Mouse (Mus musculus) thymus, postnatal 36 days (tissue): ENCODE data around the gene Herc3.
A peak's percentile ranks its signal among the peaks of the same experiment; 100 is the strongest.
"Not testable (repeated sequence)": the region's sequence is repeated elsewhere in the genome, so short reads cannot be mapped to it uniquely, and the experiment has no call there.

Source experiments
- DNase-seq, 2 experiments: peaks; one replicate each; pipeline ENCODE4 v3.0.0; 2022; ENCODE audit warnings: mixed read lengths in 2 of 2

Gene Herc3

DNA sequence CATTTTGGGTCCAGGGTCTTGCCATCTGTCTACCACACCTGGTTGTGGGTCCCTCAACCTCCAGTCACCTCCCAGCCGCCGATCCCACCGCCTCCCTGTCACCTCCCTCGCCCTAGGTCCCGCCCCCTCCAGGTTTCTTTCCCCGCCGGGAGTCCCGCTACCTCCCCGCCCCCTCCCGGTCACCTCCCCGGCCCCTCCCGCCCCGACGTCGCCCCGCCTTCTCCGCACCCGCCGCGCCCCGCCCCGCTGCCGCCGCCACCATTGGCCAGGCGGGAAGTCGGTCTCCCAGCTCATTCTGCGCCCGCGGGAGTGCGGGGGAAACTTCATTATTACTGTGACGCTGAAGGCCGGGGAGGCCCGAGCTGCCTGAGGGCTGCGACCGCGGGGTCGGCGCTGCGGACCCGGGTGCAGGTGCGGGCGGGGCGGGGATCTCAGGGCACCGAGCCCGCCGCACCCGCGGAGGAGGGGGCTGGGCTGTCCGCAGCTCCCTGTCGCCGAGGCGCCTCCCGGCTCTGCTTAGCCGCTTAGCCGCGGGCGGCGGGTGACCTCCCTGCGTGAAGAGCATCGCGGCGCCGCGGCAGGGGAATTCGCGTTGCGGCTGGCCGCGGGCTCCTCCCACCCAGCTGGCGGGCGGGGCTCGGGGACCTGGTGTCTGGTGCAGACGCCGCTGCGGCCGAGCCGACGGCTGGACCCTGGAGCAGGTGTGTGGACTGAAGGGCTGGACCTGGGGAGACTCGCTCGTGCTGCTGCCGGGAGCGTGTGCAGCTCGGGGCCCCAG, at the start of gene Herc3:
TSS of gene Herc3 (plus strand) at position 234 of the 778 bp plus-strand sequence.
- peak; percentile 73 to 87 for DNase-seq

DNA sequence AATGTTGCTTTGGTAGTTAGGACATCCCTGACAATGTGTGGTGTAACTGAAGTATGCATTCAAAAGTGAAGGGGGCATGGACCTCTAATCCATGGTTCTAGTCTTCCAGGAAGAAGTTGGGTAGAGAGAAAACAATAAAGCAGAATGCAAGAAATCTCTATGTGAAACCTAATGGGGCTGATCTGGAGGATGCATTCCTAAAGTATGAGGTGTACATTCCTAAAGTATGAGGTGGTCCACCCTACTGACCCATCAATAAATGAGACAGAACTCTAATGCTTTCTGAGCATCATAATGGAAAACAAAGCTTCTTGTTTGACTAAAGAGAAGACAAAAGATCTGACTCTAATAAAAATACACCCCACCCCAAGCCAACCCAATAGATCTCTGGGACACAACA, 29.9 kb upstream of the Herc3 start:
- no peak for DNase-seq

GRCm38 (mm10) chr6:58814381-58814780, 16.9 kb upstream of the Herc3 start:
- DNase-seq: no peak

GRCm38 (mm10) chr6:58817037-58817436, 14.2 kb upstream of the Herc3 start:
- DNase-seq: not testable (repeated sequence)

DNA sequence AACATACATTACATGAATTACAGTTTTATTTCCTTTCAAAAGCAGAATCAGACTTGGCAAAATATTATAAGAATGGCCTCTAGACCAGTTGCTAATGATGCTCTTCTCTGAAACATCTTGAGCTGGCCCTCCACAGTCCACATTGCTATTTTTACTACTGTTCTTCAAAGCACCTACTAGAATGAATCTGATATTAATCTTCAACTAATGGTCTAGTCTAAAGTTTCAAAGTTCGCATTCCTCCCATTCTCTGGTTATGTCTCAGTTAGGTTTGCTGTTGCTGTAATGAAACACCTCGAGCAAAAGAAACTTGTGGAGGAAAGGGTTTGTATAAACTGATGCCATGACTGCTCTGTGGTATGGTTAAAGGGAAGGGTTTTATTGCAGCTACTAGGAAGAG, 5.6 kb upstream of the Herc3 start:
- no peak for DNase-seq

- DNase-seq: no peak
Measured at GRCm38 (mm10) chr6:58826089-58826488, 5.2 kb upstream of the Herc3 start.

DNA sequence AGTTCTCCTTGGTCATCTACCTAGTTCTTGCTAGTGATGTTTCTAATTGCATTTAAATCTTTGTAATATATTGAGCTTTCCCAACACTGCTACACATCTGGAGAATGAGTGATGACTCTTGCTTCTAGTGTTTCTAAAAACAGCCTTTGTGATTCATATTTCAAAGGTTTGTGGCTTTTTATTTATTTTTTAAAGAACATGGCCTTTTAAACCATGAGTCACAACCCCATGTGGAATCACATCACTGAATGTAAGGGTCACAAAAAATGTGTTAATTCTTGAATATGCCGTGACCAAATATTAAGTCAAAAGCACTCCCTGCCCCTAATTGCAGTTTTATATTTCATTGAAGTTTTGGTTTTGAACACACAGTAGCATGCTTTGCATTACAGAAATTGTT, 2.7 kb upstream of the Herc3 start:
- no peak for DNase-seq

- DNase-seq: no peak
Measured at GRCm38 (mm10) chr6:58830840-58831231, 429 bp upstream of the Herc3 start.

DNA sequence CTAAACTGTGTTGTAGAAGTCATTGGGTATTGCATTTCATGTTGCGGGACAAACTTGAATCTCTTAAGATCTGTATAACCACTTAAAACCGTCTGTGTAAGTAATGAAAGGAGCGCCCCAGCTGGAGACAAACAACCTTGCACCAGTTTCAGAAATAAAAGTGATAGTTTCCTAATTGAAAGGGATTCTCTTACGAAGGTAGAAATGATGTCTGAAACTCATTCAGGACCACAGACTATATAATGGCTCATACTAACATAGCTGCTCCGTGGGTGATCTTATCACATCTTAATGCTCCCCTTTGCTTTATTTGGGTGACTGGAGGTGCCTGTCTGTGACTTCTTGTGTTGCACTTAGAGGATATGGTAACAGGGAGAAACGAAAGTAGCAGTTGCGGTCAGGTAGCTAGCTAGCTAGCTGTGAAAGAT, 1.3 kb downstream of the Herc3 start:
- DNase-seq: no peak

DNA sequence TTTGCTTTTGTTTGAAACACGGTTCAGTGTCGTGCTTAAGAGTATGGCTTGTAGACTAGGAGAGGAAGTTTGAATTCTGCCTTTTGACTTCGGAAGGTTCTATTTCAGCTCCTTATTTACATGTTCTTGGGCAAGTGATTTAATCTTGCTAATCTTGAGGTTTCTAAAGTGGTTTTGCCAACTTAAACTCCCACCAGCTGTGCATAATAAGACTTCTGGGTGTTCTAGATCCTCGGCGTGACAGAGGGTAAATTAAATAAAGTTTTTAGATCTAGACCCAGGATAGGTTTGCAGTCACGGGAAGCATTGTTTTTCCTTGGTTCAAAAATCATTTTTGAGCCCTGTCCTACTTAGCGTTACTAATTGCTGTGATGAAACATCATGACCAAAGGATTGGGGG, 3.2 kb downstream of the Herc3 start:
- DNase-seq: no peak

- DNase-seq: no peak
Measured at GRCm38 (mm10) chr6:58835591-58835990, 4.3 kb downstream of the Herc3 start.

DNA sequence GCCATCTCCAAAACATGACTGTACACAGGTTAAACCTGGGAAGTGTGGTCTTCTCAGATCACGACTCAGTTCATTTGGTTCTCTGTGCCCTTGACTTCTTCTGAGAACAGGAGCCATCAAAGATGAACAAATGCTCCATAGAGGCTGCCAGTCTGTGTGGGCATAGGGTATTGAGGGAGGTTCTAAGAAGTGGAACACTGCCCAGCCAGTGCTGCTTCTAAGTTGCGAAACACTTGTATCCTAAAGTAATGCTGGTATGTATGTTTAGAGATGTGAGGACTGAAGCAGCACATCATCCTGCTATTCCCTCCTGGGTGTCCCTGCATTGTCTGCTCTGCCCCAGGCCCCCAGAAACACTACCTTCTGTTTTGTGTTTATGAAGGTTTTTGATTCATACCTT, 5.2 kb downstream of the Herc3 start:
- DNase-seq: no peak

DNA sequence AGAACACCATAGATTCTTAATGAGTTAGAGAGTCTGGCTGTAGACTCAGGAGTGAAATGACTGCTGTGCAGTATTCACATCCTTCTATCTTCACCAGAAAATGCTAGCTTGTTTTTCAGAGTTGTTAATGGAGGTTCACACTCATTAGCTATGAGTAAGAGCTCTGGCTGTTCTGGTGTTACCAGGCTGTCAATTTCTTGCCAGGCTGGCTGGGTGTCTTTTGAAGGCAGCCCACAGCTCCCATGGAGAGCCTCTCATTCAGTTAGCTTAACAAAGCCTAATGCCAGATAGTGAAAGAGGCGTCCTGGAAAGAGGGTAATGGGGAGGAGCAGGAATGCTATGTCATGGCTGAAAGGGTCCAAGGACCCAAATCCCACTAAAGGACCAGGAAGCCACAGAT, 6.7 kb downstream of the Herc3 start:
- no peak for DNase-seq

DNA sequence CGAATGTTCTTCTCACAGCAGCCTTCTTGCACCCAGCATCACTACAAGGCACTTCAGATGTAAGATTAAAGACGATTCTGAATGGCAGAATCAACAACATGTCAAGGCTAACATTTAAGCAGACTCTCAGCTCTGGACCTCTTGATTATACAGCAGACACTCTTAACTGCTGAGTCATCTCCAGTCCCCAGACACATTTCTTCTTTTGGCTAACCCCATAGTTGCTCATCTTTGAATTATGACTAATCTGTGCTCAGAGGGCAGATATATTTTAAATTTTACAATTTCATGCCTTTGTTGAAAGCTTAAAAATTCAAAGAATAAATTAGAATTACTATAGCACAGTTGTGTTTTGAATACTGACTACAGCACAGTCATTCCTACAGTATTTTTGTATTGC, 9.9 kb downstream of the Herc3 start:
- DNase-seq: no peak

- no peak for DNase-seq
Measured at GRCm38 (mm10) chr6:58842186-58842585, 10.9 kb downstream of the Herc3 start.

DNA sequence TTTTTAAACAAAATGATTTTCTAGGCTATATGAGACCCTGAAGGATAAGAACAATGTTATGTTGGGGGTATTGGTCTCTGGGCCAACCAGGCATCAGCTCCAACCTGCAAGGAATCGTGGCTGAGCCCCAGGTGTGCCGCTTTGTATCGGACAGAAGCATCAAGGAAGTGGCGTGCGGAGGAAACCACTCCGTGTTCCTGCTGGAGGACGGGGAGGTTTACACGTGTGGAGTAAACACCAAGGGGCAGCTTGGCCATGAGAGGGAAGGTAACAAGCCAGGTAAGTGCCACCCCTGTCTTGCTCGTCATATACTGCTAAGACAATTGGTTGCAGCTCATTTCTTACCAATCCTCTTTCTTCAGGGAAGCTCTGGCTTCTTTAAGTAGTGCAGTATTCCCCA, 12.3 kb downstream of the Herc3 start:
- DNase-seq: peak; percentile 31 to 67

DNA sequence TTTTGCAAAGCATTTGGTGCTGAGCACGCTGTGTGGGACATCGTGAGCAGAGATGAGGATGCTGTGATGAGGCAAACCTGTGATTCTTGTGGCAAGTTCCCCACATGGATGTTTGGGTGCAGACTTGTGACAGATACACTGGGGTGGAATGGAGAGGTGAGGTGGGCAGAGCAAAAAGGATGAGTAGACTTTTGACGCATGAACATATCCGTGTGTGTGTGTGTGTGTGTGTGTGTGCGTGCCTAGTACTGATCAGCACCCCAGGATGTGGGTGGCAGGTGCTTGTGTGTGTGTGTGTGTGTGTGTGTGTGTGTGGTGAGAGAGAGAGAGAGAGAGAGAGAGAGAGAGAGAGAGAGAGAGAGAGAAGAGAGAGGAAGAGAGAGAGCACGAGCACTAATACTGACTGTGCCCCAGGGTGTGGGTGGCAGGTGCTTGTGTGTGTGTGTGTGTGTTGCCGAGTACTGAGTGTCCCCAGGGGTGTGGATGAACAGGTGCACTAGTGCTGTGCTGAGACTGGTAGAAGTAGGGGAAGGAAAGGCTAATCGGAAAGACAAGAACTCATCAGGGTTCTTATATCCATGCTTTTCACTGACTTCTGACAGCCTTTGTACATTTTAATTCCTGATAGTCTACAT, 13.0 kb downstream of the Herc3 start:
- peak; percentile 42 to 72 for DNase-seq

DNA sequence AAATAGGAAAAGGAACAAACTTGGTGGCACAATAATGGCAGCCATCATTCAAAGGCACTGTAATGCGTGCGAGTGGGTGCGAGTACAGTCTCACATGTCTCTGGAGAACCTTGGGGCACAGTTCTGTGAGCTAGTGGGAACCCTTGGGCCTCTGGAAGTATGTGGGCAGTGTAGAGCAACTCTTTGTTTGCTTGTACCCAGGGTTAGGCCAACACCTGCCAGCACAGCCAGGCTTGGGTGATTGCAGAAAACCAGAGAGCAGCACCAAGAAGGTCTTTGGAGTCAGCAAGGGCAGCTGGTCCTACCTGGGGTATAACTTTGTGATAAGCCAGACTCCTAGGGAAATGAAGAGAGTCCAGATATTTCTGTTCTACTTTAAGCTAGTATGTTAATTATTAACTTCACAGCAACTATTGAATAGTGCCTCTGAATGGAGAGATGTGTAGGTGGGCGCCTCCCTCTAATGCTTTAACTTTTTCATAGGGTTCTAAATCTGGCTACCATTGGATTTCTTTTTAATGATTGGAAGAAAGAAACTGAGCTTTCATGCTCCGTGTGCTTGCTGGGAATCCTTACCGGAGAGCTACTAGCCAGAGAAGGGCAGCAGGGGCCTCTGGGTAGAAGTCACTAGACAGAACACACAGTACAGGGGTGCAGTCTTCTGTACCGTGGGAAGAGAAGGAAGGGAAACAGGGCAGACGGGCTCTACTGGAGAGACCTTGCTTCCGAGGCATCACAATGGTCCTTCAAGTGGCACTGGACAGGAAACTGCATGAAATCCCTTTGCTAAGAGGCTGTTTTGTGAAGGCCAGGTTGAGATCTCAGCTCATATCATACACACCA, 15.8 kb downstream of the Herc3 start:
- no peak for DNase-seq

DNA sequence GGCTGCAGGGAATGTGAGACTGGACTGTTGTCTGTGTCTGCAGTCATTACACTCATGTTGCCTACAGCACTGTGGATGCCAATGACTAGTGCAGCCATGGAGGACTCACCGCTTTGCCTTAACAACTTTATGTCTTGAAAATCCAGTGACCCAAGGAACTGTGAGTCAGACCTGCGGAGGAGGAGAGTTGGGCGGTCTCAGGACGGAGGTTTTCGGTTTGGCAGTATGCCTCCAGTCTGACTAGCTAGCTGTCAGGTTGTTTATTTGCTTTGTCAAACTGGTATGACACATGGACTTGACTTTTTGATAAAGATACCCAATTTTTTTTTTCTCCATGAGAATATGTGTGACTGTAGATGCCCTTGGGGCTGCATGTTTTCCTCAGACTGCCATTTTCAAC, 16.6 kb downstream of the Herc3 start:
- no peak for DNase-seq

DNA sequence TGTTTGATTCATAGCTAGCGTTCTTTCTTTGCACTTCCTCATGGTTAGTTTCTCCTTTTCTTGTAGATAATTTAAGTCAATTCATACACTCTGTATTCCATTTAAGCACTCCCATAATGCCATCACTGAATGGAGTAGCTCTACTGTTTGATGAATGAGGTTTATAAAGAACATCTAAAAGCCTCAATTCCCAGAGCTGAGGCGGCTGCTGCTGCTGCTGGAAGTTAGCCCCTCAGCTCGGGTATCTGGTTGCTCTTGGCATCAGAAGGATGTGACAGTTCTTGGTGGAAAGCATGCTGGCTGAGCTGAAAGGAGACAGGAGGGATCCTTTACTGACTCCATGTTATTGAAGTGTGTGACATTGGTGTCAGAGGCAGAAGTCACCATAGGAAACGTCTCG, 18.1 kb downstream of the Herc3 start:
- DNase-seq: no peak

DNA sequence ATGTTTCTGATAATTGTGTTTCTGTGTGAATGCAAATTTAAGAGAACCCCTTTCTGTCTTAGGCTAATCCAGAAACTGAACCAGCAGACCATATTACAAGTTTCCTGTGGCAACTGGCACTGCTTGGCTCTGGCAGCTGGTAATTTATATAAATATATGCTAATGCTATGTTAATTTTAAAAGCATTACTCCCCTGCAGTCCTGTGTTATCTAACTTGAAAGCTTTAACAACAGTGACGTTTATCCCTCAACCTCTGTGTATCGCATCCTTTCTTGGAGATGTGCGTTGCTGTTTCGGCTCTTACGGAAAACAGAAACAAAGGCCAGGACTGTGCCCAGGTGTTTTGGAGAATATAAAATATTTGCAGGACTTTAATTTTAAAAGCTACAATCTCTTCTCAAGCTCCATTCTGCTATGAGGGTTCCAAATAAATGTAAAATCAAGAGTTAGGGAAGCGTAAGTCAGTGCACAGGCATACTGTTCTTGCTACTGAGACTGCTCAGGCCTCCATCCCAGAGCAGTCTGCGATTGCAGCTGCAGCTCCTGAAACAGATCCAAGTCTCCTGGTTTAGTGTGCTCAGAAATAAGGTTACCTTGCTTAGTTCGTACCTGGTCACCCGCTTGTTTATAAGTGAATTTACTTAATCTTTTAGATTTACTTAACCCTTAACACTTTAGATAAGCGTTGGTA, 24.6 kb downstream of the Herc3 start:
- DNase-seq: no peak

- DNase-seq: no peak
Measured at GRCm38 (mm10) chr6:58856494-58856893, 25.2 kb downstream of the Herc3 start.

DNA sequence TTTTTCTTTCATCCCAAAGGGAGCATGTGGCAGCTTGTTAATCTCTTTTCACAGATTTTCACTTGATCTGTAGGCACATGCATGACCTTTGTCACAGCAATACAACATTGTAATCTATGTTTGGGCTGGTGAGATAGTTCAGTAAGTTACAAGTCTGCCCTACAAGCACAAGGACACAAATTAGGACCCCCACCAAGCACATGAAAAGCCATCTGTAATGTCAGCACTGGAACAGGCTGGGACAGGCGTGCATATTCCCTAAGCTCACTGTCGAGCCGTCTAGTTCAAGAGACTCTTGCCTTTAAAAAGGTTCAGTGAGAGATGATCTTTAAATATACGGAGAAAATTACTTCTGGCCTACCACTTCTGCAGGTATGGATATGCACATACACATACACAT, 28.3 kb downstream of the Herc3 start:
- DNase-seq: no peak
